Mouse (Mus musculus) ZHBTc4 (cell line): ENCODE measurements around the gene Src.

ENCODE experiments used
- DNase-seq: peaks from one replicate; pipeline ENCODE4 v3.0.0-alpha.2; 2011; ENCODE audit warnings: low read depth, low spot score

The Src gene

GRCm38 (mm10) chr2:157418206-157418605 is at the start of gene Src:
Gene Src, plus strand, starts transcription at chr2:157418444.
- DNase-seq = peak; percentile 96

- no peak for DNase-seq
Observed at GRCm38 (mm10) chr2:157371696-157372095, 46.5 kb upstream of the Src start.

- no peak for DNase-seq
Observed at GRCm38 (mm10) chr2:157373681-157374080, 44.6 kb upstream of the Src start.

- no peak for DNase-seq
Observed at GRCm38 (mm10) chr2:157375051-157375450, 43.2 kb upstream of the Src start.

GRCm38 (mm10) chr2:157375794-157376757 is 42.2 kb upstream of the Src start:
- DNase-seq = peak; percentile 97

GRCm38 (mm10) chr2:157376995-157377394 is 41.2 kb upstream of the Src start:
- DNase-seq = peak; percentile 67

GRCm38 (mm10) chr2:157384836-157385235 is 33.4 kb upstream of the Src start:
- no peak for DNase-seq

- DNase-seq = peak; percentile 70
Observed at GRCm38 (mm10) chr2:157388901-157389590, 29.2 kb upstream of the Src start.

GRCm38 (mm10) chr2:157389591-157389921 is 28.7 kb upstream of the Src start:
- no peak for DNase-seq

- peak; percentile 58 for DNase-seq
Observed at GRCm38 (mm10) chr2:157392331-157392730, 25.9 kb upstream of the Src start.

GRCm38 (mm10) chr2:157393549-157393948 is 24.7 kb upstream of the Src start:
- DNase-seq = peak; percentile 57

GRCm38 (mm10) chr2:157394868-157395267 is 23.4 kb upstream of the Src start:
- no peak for DNase-seq

GRCm38 (mm10) chr2:157395371-157395770 is 22.9 kb upstream of the Src start:
- no peak for DNase-seq

GRCm38 (mm10) chr2:157395960-157396359 is 22.3 kb upstream of the Src start:
- DNase-seq = no peak

GRCm38 (mm10) chr2:157397376-157397775 is 20.9 kb upstream of the Src start:
- no peak for DNase-seq

- DNase-seq = peak; percentile 72
Observed at GRCm38 (mm10) chr2:157398539-157398938, 19.7 kb upstream of the Src start.

GRCm38 (mm10) chr2:157399797-157400196 is 18.4 kb upstream of the Src start:
- DNase-seq = no peak

GRCm38 (mm10) chr2:157400491-157400890 is 17.8 kb upstream of the Src start:
- no peak for DNase-seq

GRCm38 (mm10) chr2:157401261-157401660 is 17.0 kb upstream of the Src start:
- no peak for DNase-seq

GRCm38 (mm10) chr2:157407596-157407995 is 10.6 kb upstream of the Src start:
- no peak for DNase-seq

GRCm38 (mm10) chr2:157409793-157410533 is 8.3 kb upstream of the Src start:
- DNase-seq = no peak

- DNase-seq = peak; percentile 75
Observed at GRCm38 (mm10) chr2:157411151-157411693, 7.0 kb upstream of the Src start.
